Mouse (Mus musculus): Measurements from ENCODE around the gene Nlrp4a.
"Not testable (repeated sequence)": the region's sequence is repeated elsewhere in the genome, so short reads cannot be mapped to it uniquely, and the experiment has no call there.

- TF ChIP-seq CTCF (IDR thresholded peaks at IDR 0.05; ENCODE audit: extremely low read depth, insufficient read length, insufficient replicate concordance, low read depth, low read length); POLR2A (IDR thresholded peaks at IDR 0.05; ENCODE audit: low read depth, low read length): not testable (repeated sequence)
Observed at GRCm38 (mm10) chr7:26386691-26387090, 48.2 kb upstream of the Nlrp4a start.
